Mouse (Mus musculus) olfactory bulb, adult 2 months (tissue): ENCODE measurements at regions not wholly inside any gene's neighbourhood (a gene's known extent, or its start where the extent isn't known, plus 50 kb on each side); places are given as distances from the start of the nearest gene placed in this dataset.
"Not testable (repeated sequence)": the region's sequence is repeated elsewhere in the genome, so short reads cannot be mapped to it uniquely, and the experiment has no call there.

Experiments
- H3K27ac ChIP-seq: fragments of 200-500 bp; 2 replicates; pipeline ENCODE4 v1.5.1; 2012; ENCODE audit warnings: low read depth, low read length; ENCODE audit not compliant: insufficient read depth
- H3K4me1 ChIP-seq: fragments of 200-500 bp; 2 replicates; pipeline ENCODE4 v1.6.1; 2012; ENCODE audit warnings: low read length; ENCODE audit not compliant: control insufficient read depth, insufficient read depth
- H3K4me3 ChIP-seq: fragments of 200-500 bp; 2 replicates; pipeline ENCODE4 v1.5.1; 2012; ENCODE audit warnings: mild to moderate bottlenecking, low read depth, low read length, moderate library complexity; ENCODE audit not compliant: insufficient read depth
- CTCF ChIP-seq: fragments of 200-500 bp; IDR thresholded peaks from 2 replicates; pipeline ENCODE4 v1.5.1; 2012; ENCODE audit warnings: low read depth, mild to moderate bottlenecking, low read length, moderate library complexity; ENCODE audit not compliant: insufficient read depth
- POLR2A ChIP-seq: fragments of 200-500 bp; IDR thresholded peaks from 2 replicates; pipeline ENCODE4 v1.6.1; 2012; ENCODE audit warnings: mild to moderate bottlenecking, low read depth, low read length, moderate library complexity; ENCODE audit not compliant: insufficient read depth
- WGBS: fragments of 180-500 bp; shearing (Covaris S2); methylation state at CpG from one replicate; pipeline ENCODE4 v1.1.7; 2018; 5-methylcytosine and 5-hydroxymethylcytosine counted together

GRCm38 (mm10) chr11:26724963-26725721 lies 131.3 kb upstream of the Vrk2 start:
- TF ChIP-seq POLR2A = no peak
- no peak for TF ChIP-seq CTCF
- H3K27ac ChIP-seq = no peak overlapping the region
- H3K4me3 ChIP-seq = no peak overlapping the region
- 55% methylated on average over 11 of the region's 11 CpGs for WGBS
- no peaks in the 10 kb centered on the region for H3K4me1 ChIP-seq

DNA sequence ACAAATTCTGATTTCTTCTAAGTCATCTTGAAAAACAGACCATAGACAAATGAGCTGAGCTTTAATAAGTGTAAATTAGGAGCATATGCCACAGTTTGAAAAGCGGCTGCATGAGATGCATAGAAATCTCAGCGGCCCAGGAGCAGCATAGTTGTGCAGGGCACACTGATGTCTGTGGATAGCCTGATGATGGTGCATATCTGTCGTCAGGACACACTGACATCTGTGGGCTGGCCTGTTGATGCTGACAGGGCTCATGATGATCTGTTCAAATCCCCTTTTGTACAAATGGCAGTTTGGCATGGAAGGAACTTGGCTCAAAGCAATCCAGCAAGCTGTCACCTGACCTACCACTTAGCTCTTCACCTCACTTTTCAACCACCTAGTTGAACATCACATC lies 128.5 kb upstream of the Vrk2 start:
- no peak for TF ChIP-seq POLR2A
- TF ChIP-seq CTCF = no peak
- no peak overlapping the region for H3K27ac ChIP-seq
- 88% methylated on average over 3 of the region's 3 CpGs for WGBS
- no peak overlapping the region for H3K4me3 ChIP-seq
- no peaks in the 10 kb centered on the region for H3K4me1 ChIP-seq

DNA sequence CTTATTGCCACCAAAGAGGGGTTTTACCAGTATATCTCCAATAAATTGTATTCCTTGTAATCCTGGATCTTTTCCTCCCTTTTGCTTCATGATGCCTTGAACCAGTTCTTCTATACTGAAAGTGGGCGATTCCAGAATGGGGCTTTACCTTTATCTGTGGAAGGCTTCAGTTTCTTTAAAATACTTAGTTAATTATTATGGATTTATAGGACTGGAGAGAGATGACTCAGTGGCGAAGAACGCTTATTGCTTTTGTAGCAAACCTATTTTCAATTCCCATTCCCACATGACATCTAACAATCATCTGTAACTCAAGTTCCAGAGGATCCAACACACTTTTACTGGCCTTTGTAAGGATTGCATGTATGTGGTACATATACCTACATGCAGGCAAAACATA lies 127.4 kb upstream of the Vrk2 start:
- H3K4me1 ChIP-seq = no peaks in the 10 kb centered on the region
- H3K27ac ChIP-seq = no peak overlapping the region
- no peak overlapping the region for H3K4me3 ChIP-seq
- TF ChIP-seq POLR2A (no peak), CTCF (no peak)
- 93% methylated on average over 3 of the region's 3 CpGs for WGBS

DNA sequence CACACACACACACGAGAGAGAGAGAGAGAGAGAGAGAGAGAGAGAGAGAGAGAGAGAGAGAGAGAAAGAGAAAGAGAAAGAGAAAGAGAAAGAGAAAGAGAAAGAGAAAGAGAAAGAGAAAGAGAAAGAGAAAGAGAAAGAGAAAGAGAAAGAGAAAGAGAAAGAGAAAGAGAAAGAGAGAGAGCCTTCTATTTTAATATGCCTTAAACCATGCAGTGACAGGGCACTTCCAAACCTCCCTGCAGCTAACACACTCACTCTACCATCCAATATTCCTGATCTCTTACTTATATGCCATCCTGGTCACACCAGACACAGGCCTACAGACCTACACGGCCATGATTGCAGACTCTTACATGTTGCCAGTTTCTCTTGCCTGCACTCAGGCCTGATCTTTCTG lies 117.4 kb upstream of the Vrk2 start:
- 69% methylated on average over 2 of the region's 2 CpGs for WGBS
- not testable (repeated sequence) for H3K4me3 ChIP-seq

GRCm38 (mm10) chr11:26708636-26709035 lies 114.8 kb upstream of the Vrk2 start:
- no peak for TF ChIP-seq CTCF
- no peak for TF ChIP-seq POLR2A

More for the DNA sequence above, 117.4 kb upstream of the Vrk2 start:
- not testable (repeated sequence) for H3K4me1 ChIP-seq, H3K27ac ChIP-seq

GRCm38 (mm10) chr11:26683850-26684249 lies 90.1 kb upstream of the Vrk2 start:
- no peaks in the 10 kb centered on the region for H3K4me1 ChIP-seq
- TF ChIP-seq CTCF = no peak
- no peak for TF ChIP-seq POLR2A
- no peak overlapping the region for H3K4me3 ChIP-seq
- H3K27ac ChIP-seq = no peak overlapping the region

More at GRCm38 (mm10) chr11:26708636-26709035, 114.8 kb upstream of the Vrk2 start:
- no peaks in the 10 kb centered on the region for H3K4me1 ChIP-seq
- WGBS = 53% methylated on average over 2 of the region's 2 CpGs
- no peak overlapping the region for H3K27ac ChIP-seq
- H3K4me3 ChIP-seq = no peak overlapping the region

GRCm38 (mm10) chr11:26667251-26667650 lies 73.5 kb upstream of the Vrk2 start:
- H3K27ac ChIP-seq = no peak overlapping the region
- TF ChIP-seq CTCF (no peak), POLR2A (no peak)
- WGBS = 82% methylated on average over 2 of the region's 2 CpGs
- H3K4me3 ChIP-seq = no peak overlapping the region
- H3K4me1 ChIP-seq = no peaks in the 10 kb centered on the region

DNA sequence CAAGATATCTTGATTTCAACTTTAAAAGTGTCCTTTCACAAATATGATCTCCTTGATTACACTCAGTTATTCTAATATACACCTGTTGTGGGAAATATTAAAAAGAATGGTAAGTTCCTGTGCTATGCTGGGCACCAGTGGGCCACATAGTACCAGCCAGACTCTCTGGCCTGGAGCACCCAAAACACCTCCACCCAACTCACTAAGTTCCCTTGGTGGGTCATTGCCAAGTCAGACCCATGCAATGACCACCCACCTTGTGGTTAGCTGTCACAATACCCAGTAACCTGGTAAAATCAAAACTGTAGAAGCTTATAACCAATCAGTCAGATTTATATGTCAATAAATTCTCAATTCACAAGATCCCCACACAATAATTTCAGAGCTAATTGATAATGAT lies 67.1 kb upstream of the Vrk2 start:
- TF ChIP-seq CTCF (no peak), POLR2A (no peak)
- Histone ChIP-seq H3K4me3 (no peak overlapping the region), H3K27ac (no peak overlapping the region), H3K4me1 (no peaks in the 10 kb centered on the region)

GRCm38 (mm10) chr11:26649165-26649564 lies 55.4 kb upstream of the Vrk2 start:
- not testable (repeated sequence) for H3K4me1 ChIP-seq, H3K4me3 ChIP-seq, H3K27ac ChIP-seq
